Mouse (Mus musculus): ENCODE measurements around the gene Recql5.
"Not testable (repeated sequence)": the region's sequence is repeated elsewhere in the genome, so short reads cannot be mapped to it uniquely, and the experiment has no call there.

DNA sequence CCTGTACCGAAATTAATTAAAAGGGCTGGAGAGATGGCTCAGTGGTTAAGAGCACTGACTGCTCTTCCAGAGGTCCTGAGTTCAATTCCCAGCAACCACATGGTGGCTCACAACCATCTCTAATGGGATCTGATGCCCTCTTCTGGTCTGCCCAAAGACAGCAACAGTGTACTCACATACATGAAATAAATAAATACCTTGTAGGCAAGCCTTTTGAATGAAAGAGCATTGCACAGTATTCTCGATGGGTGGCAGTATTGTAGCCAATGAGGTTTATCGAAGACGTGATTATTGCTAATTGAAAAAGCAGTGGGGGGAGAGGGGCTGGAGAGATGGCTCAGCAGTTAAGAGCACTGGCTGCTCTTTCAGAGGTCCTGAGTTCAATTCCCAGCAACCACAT lies 76.1 kb downstream of the Recql5 start:
- not testable (repeated sequence) for TF ChIP-seq CTCF (IDR thresholded peaks at IDR 0.05; ENCODE audit: insufficient read depth, low read length); POLR2A (IDR thresholded peaks at IDR 0.05; ENCODE audit: borderline replicate concordance, extremely low read depth, low read depth, low read length)
